Mouse (Mus musculus): ENCODE measurements at regions not wholly inside any gene's neighbourhood (a gene's known extent, or its start where the extent isn't known, plus 50 kb on each side); places are given as distances from the start of the nearest gene placed in this dataset.

DNA sequence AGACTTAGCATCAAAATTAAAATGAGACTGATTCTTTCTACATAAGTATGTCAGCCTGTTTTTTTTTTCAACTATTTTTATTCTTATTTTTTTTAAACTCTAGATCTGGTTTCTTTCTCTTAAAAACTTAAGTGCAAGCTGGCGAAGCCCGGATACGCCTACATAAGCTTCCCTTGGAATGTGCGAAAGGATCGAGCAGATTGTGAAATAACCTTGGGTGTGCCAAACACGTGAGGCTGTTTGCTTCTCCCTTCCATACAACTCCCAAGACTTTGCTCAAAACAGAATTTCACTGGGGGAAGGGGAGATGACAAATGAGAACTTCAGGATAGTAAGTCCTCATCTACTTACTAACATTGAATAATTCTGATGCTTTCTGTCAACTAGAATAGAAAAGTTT, 236.3 kb downstream of the Pdcd6ip start:
- H3K4me3 ChIP-seq: no peak overlapping the region
- no peak overlapping the region for H3K27ac ChIP-seq
- intact Hi-C loops (cut with DNase I): no loop called here
- DNase-seq: peak; percentile 31
- no peak for TF ChIP-seq CTCF (IDR thresholded peaks at IDR 0.05)

DNA sequence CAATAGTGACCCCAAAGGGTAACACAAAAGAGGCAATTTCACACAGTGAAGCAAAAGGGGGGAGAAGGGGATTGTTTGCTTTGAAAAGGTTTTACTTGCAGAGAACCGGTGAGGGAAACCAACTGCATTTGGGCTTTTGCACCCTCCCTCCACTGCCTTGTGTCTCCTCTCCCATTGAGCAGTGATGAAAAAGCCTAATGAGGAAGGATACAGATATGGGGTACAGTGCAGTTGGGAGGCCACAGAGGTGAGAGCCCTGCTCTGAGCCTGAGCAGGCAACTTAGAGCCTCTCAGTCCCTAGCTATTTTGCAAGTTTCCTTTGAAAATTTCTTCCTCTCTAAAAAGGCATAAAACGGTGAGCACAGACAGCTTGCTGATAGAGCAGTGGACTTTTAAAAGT, 245.2 kb downstream of the Pdcd6ip start:
- Histone ChIP-seq H3K27ac (no peak overlapping the region), H3K4me3 (no peak overlapping the region)
- no peak for TF ChIP-seq CTCF (IDR thresholded peaks at IDR 0.05)
- DNase-seq: no peak
- intact Hi-C loops (cut with DNase I): no loop called here

DNA sequence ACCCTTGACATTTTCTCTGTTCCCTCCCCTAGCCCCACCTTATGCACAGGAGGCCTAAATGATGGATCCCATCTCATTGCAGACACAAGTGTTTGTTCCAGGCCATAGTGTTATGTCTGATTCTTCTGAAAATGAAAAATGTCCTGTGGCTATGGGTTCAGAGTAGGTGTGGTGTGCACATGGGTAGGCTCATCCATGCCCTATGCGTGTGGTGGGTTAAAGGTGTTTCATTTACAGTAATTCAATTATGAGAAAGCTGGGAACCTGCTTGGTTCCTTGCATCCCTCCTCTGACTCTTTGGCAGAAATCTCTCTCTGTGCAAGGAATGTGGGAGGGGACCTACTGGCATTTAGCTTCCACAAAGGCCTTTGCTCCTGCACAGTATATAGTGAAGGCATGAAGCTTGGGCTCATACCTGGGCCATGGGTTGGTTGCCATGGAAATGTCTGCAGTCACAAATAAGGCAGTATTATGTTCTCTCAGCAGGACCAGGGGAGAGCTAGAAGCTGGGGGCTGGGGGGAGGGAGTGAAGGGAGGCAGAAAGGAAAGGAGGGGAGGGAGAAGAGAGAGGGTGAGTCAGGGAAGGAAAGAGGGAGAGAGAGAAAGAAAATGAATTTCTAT, 245.7 kb downstream of the Pdcd6ip start:
- Histone ChIP-seq H3K4me3 (no peak overlapping the region), H3K27ac (no peak overlapping the region)
- DNase-seq: no peak
- no peak for TF ChIP-seq CTCF (IDR thresholded peaks at IDR 0.05)
- intact Hi-C loops (cut with DNase I): no loop called here

DNA sequence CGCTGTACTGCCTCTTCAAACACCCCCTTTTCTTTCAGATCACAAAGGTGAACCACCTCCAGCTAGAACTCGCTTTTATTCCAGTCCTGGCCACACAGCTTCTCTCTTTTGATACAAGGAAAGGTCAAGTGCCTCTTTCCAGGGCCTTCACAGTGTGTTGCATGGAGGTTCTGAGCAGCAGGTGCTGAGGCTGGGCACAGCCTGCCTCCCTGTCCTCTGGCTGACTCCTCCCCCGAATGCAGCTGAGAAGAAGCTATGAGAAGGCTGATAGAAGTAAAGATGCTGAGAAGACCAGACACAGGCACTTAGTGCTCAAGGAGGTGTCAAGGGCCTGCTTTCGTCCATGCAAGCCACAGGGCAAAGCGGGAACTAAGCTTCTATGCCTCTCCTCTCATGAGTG, 248.2 kb downstream of the Pdcd6ip start:
- intact Hi-C loops (cut with DNase I): loop anchor here (10.0 kb wide), 1 partner anchor 185 kb away; no protein-coding TSS in a partner anchor
- no peak overlapping the region for H3K27ac ChIP-seq
- DNase-seq: no peak

DNA sequence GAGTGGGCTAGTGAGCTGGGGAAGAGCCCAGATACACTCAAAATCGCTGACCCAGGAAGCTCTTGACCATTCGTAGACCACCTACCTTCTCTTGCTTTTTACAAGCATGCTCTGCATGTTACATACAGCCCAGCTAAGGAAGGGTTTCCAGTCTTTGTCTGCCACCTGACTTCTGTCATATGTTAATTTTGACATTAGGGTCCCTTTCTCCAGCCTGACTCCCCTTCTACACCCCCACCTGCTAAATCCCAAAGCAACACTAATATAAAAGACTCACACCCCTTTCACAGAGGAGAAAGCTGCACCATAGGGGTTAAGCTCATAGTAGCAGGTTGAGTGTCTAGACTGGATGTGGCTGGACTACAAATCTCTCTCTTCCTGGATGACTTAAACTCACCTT, 248.8 kb downstream of the Pdcd6ip start:
- Histone ChIP-seq H3K4me3 (no peak overlapping the region), H3K27ac (no peak overlapping the region)
- DNase-seq: no peak
- intact Hi-C loops (cut with DNase I): loop anchor here (10.0 kb wide), 1 partner anchor 186 kb away; no protein-coding TSS in a partner anchor
- no peak for TF ChIP-seq CTCF (IDR thresholded peaks at IDR 0.05)

More for the DNA sequence above, 248.2 kb downstream of the Pdcd6ip start:
- no peak for TF ChIP-seq CTCF (IDR thresholded peaks at IDR 0.05)
- no peak overlapping the region for H3K4me3 ChIP-seq

DNA sequence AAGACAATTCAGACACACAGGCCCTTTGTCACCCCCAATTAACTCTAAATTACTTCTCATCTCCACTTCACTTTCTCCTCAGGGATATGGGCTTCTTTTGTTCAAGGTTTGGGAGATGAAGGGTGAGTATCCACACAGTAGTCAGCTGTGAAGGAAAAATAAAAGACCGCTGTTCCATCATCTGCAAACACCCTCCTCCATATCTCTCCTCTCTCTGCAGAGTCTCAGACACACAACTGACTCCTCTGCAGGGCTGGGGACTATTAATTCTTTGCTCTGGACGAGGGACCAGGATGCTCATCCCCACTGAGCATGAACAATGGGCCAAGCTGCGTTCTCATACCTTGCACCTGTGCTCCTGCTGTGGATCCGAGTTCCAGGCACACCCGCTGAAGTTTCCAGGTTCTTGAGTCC, 249.3 kb downstream of the Pdcd6ip start:
- Histone ChIP-seq H3K27ac (no peak overlapping the region), H3K4me3 (no peak overlapping the region)
- intact Hi-C loops (cut with DNase I): loop anchor here (10.0 kb wide), 1 partner anchor 186 kb away; no protein-coding TSS in a partner anchor
- TF ChIP-seq CTCF (IDR thresholded peaks at IDR 0.05): no peak
- DNase-seq: no peak

DNA sequence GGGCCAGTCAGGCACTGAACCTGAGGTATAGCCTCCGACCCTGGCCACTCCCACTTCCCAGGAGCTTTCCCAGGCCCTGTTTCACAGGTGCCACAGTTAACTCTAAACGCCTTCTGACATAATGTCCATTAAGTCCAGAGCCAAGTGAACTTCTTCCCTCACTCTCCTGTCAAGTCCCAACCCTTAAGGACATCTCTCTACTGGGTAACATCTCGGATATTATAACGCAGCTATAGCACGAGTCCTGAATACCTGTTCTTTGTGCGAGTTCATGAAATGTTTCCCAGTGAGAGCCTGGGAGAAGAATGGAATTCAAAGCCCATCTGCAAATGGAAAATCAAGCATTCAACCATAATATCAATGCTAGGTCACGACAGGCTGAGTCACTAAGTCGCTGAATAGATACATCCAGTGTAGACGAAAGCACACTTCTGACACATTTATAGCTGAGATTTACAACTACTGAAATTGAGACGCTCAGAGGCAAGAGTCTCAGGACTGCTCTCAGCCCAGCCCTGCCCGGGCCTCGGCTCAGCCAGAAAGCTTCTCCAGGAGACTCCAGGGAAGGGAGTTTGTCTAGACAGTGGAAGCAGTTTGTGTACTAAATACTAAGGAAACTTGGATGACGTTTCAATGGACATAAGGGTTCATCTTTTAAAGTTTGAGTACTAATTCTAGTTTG, 250.7 kb downstream of the Pdcd6ip start:
- intact Hi-C loops (cut with DNase I): loop anchor here (10.0 kb wide), 1 partner anchor 187 kb away; no protein-coding TSS in a partner anchor
- no peak for TF ChIP-seq CTCF (IDR thresholded peaks at IDR 0.05)
- Histone ChIP-seq H3K4me3 (no peak overlapping the region), H3K27ac (no peak overlapping the region)
- DNase-seq: peak; percentile 21

DNA sequence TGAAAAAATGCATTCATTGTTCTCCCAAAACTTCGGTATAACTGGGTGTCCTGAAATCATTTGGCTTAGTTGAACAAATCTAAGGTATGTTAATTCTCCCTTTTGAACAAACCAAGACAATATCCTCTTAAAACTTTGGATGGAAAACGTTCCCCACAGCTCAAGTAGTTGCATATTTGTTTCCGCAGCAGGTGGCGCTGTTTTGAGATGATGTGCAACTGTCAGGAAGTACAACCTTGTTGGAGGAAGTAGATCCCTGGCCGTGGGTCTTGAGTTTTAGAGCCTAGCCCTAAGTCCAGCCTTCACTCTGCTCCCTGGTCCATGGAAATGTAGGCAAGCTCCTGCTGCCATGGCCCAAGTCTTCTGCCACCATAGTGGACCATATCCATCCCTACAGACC, 252.5 kb downstream of the Pdcd6ip start:
- TF ChIP-seq CTCF (IDR thresholded peaks at IDR 0.05): peak; percentile 37; the same call in 1 of the 2 replicates
- intact Hi-C loops (cut with DNase I): loop anchor here (10.0 kb wide), 1 partner anchor 189 kb away; no protein-coding TSS in a partner anchor
- Histone ChIP-seq H3K27ac (no peak overlapping the region), H3K4me3 (no peak overlapping the region)
- DNase-seq: no peak

DNA sequence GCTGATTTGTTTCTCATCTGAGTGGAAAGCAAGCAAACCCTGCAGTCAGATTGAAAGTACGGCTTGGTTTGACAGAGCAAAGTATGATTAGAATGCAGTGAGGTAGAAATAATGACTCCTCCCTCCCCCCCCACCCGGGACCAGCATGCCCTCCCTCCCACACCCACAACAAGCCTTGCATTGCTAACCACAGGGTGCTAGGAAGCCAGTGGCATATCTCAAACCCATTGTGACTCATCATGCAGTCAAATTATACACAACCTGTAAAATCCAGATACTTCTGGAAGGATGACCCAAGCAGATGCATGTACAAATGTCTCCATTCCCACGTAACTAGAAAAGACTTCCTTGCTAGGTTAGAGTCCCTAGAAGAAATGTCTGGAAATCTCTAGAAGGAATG, 254.8 kb downstream of the Pdcd6ip start:
- no peak overlapping the region for H3K27ac ChIP-seq
- no peak for TF ChIP-seq CTCF (IDR thresholded peaks at IDR 0.05)
- DNase-seq: no peak
- H3K4me3 ChIP-seq: no peak overlapping the region
- intact Hi-C loops (cut with DNase I): loop anchor here (10.0 kb wide), 1 partner anchor 192 kb away; no protein-coding TSS in a partner anchor

DNA sequence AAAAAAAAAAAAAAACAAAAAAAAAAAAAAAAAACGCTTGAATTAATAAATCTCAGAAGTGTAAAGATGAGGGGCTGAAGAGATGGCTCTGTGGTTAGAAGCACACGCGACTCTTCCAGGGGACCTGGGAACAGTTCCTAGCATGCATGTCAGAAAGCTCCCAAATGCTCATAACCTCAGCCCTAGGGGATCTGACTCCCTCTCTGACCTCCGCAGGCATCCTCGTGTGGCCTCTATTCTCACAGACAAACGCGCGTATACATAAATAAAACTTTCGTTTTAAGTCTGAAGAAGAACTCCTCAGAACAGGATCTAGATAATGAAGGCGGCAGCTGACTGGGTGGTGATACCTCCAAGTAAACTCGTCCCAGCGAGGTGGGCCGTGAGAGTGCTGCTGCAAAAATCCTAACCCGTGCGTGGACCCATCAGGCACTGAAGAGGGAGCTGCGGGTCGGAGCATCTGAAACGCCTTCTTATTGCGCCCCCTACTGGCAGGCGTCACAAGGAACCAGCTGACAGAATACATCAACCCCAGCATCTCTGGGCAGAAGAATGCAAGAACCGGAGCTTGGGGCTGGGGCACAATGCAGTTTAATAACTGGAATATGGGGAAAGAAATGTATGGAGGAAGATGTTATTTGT, 266.2 kb downstream of the Pdcd6ip start:
- peak; percentile 79 for TF ChIP-seq CTCF (IDR thresholded peaks at IDR 0.05)
- intact Hi-C loops (cut with DNase I): no loop called here
- Histone ChIP-seq H3K4me3 (peak overlapping the region; percentile 63), H3K27ac (no peak overlapping the region)
- DNase-seq: peak; percentile 76

DNA sequence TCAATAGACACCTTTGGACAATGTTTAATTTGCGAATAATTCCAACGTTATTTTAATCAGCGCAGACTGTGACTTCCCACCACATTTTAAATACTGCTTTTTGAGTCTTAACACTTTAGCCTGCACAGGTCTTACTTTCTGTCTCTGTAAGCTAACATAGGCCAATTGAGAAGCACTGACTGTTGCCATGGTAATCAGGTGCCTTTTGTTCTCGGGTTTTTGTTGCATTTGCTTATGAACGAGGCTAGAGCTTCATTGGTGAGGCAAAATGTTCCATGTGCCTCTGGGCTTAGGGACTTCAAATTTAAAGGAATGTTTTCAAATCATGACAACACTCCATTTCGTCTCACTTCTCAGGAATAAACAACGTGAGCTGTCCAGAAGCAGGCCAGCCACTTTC, 269.7 kb downstream of the Pdcd6ip start:
- no peak for TF ChIP-seq CTCF (IDR thresholded peaks at IDR 0.05)
- intact Hi-C loops (cut with DNase I): no loop called here
- Histone ChIP-seq H3K4me3 (no peak overlapping the region), H3K27ac (no peak overlapping the region)
- DNase-seq: no peak

DNA sequence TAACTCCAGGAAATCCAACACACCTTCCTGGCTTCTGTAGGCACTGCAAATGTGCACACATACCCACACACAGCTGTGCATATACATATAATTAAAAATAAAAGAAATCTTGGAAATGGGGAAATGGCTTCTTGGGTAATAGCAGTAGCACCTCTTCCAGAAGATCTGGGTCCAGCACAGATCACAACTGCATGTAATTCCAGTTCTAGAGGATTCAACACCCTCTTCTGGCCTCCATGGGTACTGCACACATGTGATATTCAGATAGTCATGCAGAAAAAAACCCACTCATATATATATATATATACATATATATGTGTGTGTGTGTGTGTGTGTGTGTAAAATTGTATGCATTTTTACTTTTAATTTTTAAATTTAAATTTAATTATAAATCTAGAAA, 272.1 kb downstream of the Pdcd6ip start:
- intact Hi-C loops (cut with DNase I): no loop called here
- no peak for DNase-seq
- TF ChIP-seq CTCF (IDR thresholded peaks at IDR 0.05): no peak; the same call in 1 of the 2 replicates
- H3K27ac ChIP-seq: no peak overlapping the region
- no peak overlapping the region for H3K4me3 ChIP-seq

DNA sequence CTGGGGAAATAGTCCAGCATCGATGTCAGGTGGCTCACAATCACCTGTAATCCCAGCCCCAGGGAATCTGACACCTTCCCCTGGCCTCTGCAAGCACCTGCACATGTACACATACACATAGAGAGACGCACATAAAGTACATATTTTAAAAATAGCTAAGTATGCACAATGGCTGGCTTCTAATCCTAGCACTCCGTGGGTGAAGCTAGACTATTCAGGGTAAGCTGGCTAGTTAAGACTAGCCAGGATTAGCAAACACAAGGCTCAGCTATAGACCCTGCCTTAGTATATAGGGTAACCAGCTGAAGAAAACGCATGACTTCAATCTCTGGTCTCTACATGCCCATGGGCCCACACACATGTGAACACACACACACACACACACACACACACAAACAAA, 274.6 kb downstream of the Pdcd6ip start:
- TF ChIP-seq CTCF (IDR thresholded peaks at IDR 0.05): no peak
- no peak for DNase-seq
- Histone ChIP-seq H3K27ac (no peak overlapping the region), H3K4me3 (no peak overlapping the region)
- intact Hi-C loops (cut with DNase I): no loop called here
